Comparison of ENCODE assay signal across 13 mouse cellular contexts in genomic region chr8:125446236-125446635, GRCm38 (mm10).
"Had no signal": no experiment of that assay in that cellular context is flagged by ENCODE, and none has a peak within 500 bp of the region (broad histone marks: within the 10 kb centered on the region; RNA-seq: fewer than 3 reads in every experiment).

No protein-coding gene starts in this region.

- H3K36me3 ChIP-seq: liver, embryonic 13.5 days; stomach, embryonic 15.5 days had no signal

- H3K27me3 ChIP-seq: limb, embryonic 12.5 days; liver, embryonic 13.5 days; midbrain, embryonic 13.5 days; stomach, embryonic 15.5 days had no signal

- H3K9me3 ChIP-seq: limb, embryonic 12.5 days; liver, embryonic 13.5 days; midbrain, embryonic 13.5 days; stomach, embryonic 15.5 days had no signal

- H3K9ac ChIP-seq: limb, embryonic 12.5 days; liver, embryonic 13.5 days; midbrain, embryonic 13.5 days; stomach, embryonic 15.5 days had no signal

- H3K27ac ChIP-seq: layer of hippocampus, adult 2 months; limb, embryonic 12.5 days; liver, embryonic 13.5 days; midbrain, embryonic 13.5 days; stomach, embryonic 15.5 days had no signal

- H3K4me2 ChIP-seq: limb, embryonic 12.5 days; liver, embryonic 13.5 days; midbrain, embryonic 13.5 days; stomach, embryonic 15.5 days had no signal

- H3K4me3 ChIP-seq: layer of hippocampus, adult 2 months; limb, embryonic 12.5 days; liver, embryonic 13.5 days; midbrain, embryonic 13.5 days; stomach, embryonic 15.5 days had no signal

- DNase-seq: kidney, postnatal 10 days; kidney, postnatal 4 days; liver, embryonic 13.5 days; lung, adult 2 months; lung, postnatal 36 days; right cerebral cortex, postnatal 14 days; thymus, adult 2 months; thymus, postnatal 25 days had no signal

- ATAC-seq: lung, postnatal 0 days; midbrain, embryonic 13.5 days had no signal
